Mouse (Mus musculus) heart, adult 18-20 months (tissue): ENCODE results near the gene Plau. TPM values are rescaled to one million over a fixed set of nuclear protein-coding genes. Genes with fewer than 3 reads are reported as not detected.
A peak's percentile ranks its signal among the peaks of the same experiment; 100 is the strongest.

Experiments used
- DNase-seq, 2 experiments: peaks; one replicate each; pipeline ENCODE4 v3.0.0; 2021 to 2022; ENCODE audit warnings: mixed read lengths in 1 of 2
- total RNA-seq, 2 experiments: library from RNA; stranded (reverse); gene quantifications; 2 replicates each; pipeline ENCODE4 v1.2.3; 2021

Plau gene
- total RNA-seq, 2 experiments from 2014 or later, result 3.8 to 4.0 TPM

DNA sequence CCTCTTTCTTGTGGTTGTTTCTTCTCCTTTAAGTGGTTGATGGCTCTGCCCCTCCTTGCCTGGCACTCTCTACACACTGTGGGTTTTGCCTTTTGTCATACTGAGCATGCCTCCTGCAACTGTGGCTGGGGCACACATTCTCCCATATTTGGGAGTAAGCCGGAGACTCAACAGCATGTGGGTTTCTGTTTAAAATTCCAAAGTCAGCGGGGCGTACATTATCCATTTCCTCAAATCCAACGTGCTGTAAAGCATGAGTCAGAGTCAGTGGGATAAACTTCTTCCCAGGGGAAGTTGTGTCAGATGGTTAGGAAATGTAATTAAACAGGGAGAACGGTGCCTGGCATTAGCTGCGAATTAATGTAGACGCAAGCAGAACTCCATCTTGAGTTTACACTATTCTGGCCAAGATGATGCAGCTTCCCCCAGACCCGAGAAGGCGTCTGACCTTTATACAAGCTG, 55.5 kb downstream of the Plau start:
- DNase-seq, result peak; percentile 44 to 64

Other genes starting within 250 kb of the Plau start
- gene Usp54, start 195.6 kb upstream of the Plau start, total RNA-seq, result 10 to 100 TPM; 12.0 to 14.4 TPM
- under 1 TPM; 0.35 to 0.54 TPM for gene Myoz1, start 180.1 kb upstream of the Plau start, total RNA-seq
- 10 to 100 TPM; 87.3 to 87.9 TPM for gene Synpo2l, start 168.3 kb upstream of the Plau start, total RNA-seq
- gene Sec24c, start 162.4 kb upstream of the Plau start, total RNA-seq, result 10 to 100 TPM; 95.8 to 97.9 TPM
- gene Fut11, start 141.7 kb upstream of the Plau start, total RNA-seq, result 1 to 10 TPM; 4.6 to 6.1 TPM
- gene Chchd1, start 133.7 kb upstream of the Plau start, total RNA-seq, result 100 to 1,000 TPM; 108 to 122 TPM
- 10 to 100 TPM; 28.5 to 36.0 TPM for gene Zswim8, start 129.1 kb upstream of the Plau start, total RNA-seq
- gene Ndst2, start 102.1 kb upstream of the Plau start, total RNA-seq, result 1 to 10 TPM; 6.4 to 8.3 TPM
- 10 to 100 TPM; 43.8 to 47.7 TPM for gene Camk2g, start 42.6 kb upstream of the Plau start, total RNA-seq
- gene Vcl, start 92.7 kb downstream of the Plau start, total RNA-seq, result 100 to 1,000 TPM; 105 to 116 TPM
- 10 to 100 TPM; 48.1 to 48.8 TPM for gene Ap3m1, start 215.8 kb downstream of the Plau start, total RNA-seq
- 100 to 1,000 TPM; 228 to 242 TPM for gene Adk, start 215.9 kb downstream of the Plau start, total RNA-seq